Mouse (Mus musculus): Measurements from ENCODE around the gene Cdca8. TPM values are rescaled to one million over a fixed set of nuclear protein-coding genes. Genes with fewer than 3 reads are reported as not detected.

The Cdca8 gene
- polyA plus RNA-seq, 1 experiment from 2014 or later, result 28.1 TPM

DNA sequence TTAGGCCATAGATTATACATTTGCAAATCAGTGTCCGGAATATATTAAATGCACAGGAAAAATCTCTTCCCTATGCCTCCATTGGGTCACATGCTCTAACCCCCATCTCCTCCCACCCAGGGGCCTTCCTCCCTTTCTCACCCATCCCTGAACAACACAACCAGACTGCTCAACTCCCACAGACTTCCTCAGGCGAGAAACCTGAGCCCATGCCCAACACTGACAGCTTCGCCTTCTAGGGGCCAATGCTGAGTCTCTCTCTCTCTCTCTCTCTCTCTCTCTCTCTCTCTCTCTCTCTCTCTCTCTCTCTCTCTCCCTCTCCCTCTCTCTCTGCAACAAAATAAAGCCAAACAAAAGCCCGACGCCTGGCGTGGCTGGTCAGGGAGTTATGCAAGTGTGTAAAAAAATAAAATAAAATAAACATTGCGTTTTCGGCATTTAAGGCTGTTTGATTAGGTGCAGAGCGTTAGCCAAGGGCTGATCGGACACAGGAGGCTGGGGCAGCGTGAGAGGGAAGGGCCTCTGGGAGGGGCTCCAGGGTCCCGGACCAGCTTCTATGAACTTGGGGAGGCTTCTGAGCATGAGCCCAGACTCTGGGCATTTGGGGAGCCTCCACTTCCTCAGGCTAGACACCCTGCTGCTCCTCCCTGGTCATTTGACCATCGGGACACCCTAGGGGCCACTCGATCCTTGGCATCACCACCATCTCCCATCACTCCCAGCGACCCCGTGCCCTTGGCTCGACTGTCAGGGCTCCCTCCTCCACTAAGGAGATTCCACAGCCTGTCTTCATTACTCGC lies 46.0 kb upstream of the Cdca8 start:
- ATAC-seq, result no peak

DNA sequence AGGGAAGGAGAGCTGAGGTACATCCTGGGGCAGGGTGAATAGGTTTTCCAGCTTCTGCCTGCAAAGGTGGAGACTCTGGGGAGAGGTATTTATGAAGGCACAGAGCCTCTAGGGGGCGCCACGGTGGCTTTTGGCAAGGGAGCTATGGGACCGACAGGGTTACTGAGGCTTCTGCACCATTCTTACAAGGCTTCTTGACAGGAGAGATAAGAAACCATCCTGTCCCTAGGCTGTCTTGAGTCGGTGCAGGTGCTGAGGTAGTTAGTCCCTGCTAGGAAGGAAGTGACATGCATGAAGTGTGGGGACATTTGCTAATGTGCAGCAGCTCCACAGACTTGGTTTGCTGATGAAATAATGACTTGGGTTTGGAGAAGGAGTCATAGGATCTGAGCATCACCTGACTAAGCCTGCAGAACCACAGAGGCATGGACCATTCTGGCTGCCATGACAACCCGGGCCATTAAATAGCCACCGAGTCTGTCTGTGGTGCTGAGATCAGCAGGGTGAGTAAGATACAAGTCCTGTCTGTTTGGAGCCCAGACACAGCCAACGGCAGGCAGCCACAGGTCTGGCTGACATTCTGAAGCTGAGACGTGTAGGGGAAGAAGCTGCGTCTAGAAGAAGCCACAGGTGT lies 44.9 kb upstream of the Cdca8 start:
- H3K4me2 ChIP-seq (replicated peaks; ENCODE audit: low read depth), result no peak overlapping the region
- no peaks in the 10 kb centered on the region for H3K9me3 ChIP-seq (ENCODE audit: control insufficient read depth)
- H3K9ac ChIP-seq (ENCODE audit: low read depth, low read length), result no peak overlapping the region
- no peaks in the 10 kb centered on the region for H3K4me1 ChIP-seq (replicated peaks; ENCODE audit: control insufficient read depth, insufficient read depth, low read length)
- no peak overlapping the region for H3K4me3 ChIP-seq (ENCODE audit: low read depth, low read length)
- no peak overlapping the region for H3K27ac ChIP-seq (ENCODE audit: low read depth, low read length)
- peak; percentile 61 for TF ChIP-seq CTCF (IDR thresholded peaks at IDR 0.05; ENCODE audit: low read depth)
- ATAC-seq, result no peak
- WGBS, result 20% methylated on average over 9 of the region's 9 CpGs
- H3K36me3 ChIP-seq (ENCODE audit: control insufficient read depth, insufficient read depth), result no peaks in the 10 kb centered on the region
- H3K27me3 ChIP-seq (replicated peaks; ENCODE audit: control insufficient read depth, insufficient read depth, low read length), result peaks cover 55% of the 10 kb centered on the region

More for the DNA sequence above, 46.0 kb upstream of the Cdca8 start:
- no peaks in the 10 kb centered on the region for H3K4me1 ChIP-seq (replicated peaks; ENCODE audit: control insufficient read depth, insufficient read depth, low read length)
- H3K9ac ChIP-seq (ENCODE audit: low read depth, low read length), result no peak overlapping the region
- H3K9me3 ChIP-seq (ENCODE audit: control insufficient read depth), result no peaks in the 10 kb centered on the region
- H3K27me3 ChIP-seq (replicated peaks; ENCODE audit: control insufficient read depth, insufficient read depth, low read length), result peaks cover 64% of the 10 kb centered on the region
- WGBS, result 9% methylated on average over 18 of the region's 18 CpGs
- no peaks in the 10 kb centered on the region for H3K36me3 ChIP-seq (ENCODE audit: control insufficient read depth, insufficient read depth)
- no peak overlapping the region for H3K4me2 ChIP-seq (replicated peaks; ENCODE audit: low read depth)
- no peak overlapping the region for H3K4me3 ChIP-seq (ENCODE audit: low read depth, low read length)
- no peak overlapping the region for H3K27ac ChIP-seq (ENCODE audit: low read depth, low read length)
- TF ChIP-seq CTCF (IDR thresholded peaks at IDR 0.05; ENCODE audit: low read depth), result no peak

DNA sequence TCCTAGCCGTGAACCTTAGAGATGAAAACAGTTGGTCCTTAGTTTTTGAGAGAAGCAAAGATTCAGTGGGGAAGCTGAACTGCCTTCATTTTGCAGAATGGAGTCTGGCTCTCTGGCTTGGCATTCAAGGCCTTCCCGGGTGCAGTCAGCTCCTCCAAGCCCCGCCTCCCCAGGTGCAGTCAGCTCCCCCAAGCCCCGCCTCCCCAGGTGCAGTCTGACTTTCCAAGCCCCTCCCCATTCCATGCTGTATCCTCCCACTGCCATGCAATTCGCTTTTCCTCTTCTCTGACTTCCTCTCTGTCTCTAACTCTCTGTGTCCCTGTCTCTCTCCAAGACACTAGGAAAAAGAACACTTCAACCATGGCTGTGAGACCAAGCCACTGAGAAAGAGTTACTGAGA lies 39.1 kb upstream of the Cdca8 start:
- H3K27me3 ChIP-seq (replicated peaks; ENCODE audit: control insufficient read depth, insufficient read depth, low read length), result peaks cover 4% of the 10 kb centered on the region
- H3K4me3 ChIP-seq (ENCODE audit: low read depth, low read length), result no peak overlapping the region
- no peak overlapping the region for H3K4me2 ChIP-seq (replicated peaks; ENCODE audit: low read depth)
- 12% methylated on average over 5 of the region's 5 CpGs for WGBS
- H3K27ac ChIP-seq (ENCODE audit: low read depth, low read length), result no peak overlapping the region
- H3K4me1 ChIP-seq (replicated peaks; ENCODE audit: control insufficient read depth, insufficient read depth, low read length), result no peaks in the 10 kb centered on the region
- no peaks in the 10 kb centered on the region for H3K9me3 ChIP-seq (ENCODE audit: control insufficient read depth)
- ATAC-seq, result peak; percentile 75
- no peaks in the 10 kb centered on the region for H3K36me3 ChIP-seq (ENCODE audit: control insufficient read depth, insufficient read depth)
- H3K9ac ChIP-seq (ENCODE audit: low read depth, low read length), result no peak overlapping the region
- no peak for TF ChIP-seq CTCF (IDR thresholded peaks at IDR 0.05; ENCODE audit: low read depth)

DNA sequence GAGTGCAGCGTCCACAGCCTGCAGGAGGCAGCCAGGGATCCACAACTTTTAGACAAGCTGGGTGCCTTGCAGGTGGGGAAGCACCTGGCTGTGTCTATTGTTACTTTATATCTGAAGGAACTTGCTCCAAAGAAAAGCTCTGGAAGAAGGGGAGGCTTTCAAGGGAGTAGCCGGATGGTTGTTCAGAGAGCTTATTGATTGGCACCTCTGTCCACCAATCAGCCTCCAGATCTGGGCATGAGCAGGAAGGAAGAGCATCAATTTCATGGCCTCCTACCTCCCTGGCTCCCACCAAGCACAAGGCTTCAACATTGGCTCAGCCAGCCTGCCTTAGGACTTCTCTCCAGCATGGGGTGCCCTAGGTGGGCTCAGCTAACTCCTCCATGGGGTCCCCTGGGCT lies 34.2 kb upstream of the Cdca8 start:
- no peak for ATAC-seq
- Histone ChIP-seq H3K4me1 (replicated peaks; ENCODE audit: control insufficient read depth, insufficient read depth, low read length) (no peaks in the 10 kb centered on the region), H3K9ac (ENCODE audit: low read depth, low read length) (no peak overlapping the region), H3K9me3 (ENCODE audit: control insufficient read depth) (no peaks in the 10 kb centered on the region), H3K27me3 (replicated peaks; ENCODE audit: control insufficient read depth, insufficient read depth, low read length) (no peaks in the 10 kb centered on the region), H3K36me3 (ENCODE audit: control insufficient read depth, insufficient read depth) (no peaks in the 10 kb centered on the region), H3K4me3 (ENCODE audit: low read depth, low read length) (no peak overlapping the region), H3K27ac (ENCODE audit: low read depth, low read length) (no peak overlapping the region), H3K4me2 (replicated peaks; ENCODE audit: low read depth) (no peak overlapping the region)
- TF ChIP-seq CTCF (IDR thresholded peaks at IDR 0.05; ENCODE audit: low read depth), result no peak
- 73% methylated on average over 2 of the region's 2 CpGs for WGBS

DNA sequence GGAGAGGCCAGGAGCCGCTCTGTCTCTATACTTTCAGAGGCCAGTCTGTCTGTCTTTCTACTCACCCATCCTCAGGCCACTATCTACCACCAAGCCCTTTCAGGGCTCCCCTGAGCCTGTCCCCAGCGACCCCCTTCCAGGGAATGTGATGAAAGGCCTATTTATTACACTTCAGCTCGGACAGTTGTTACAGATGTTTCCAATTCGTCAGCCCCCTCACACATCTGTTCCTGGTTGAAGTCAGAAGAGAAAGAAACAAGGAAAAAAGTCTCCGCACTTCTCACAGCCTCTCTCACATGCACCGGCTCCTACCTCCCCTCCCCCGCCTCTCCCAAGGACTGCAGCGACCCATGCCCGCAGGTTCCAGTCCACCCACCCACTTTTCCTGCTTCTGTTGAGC lies 33.2 kb upstream of the Cdca8 start:
- Histone ChIP-seq H3K9me3 (ENCODE audit: control insufficient read depth) (no peaks in the 10 kb centered on the region), H3K4me2 (replicated peaks; ENCODE audit: low read depth) (no peak overlapping the region), H3K27me3 (replicated peaks; ENCODE audit: control insufficient read depth, insufficient read depth, low read length) (no peaks in the 10 kb centered on the region), H3K36me3 (ENCODE audit: control insufficient read depth, insufficient read depth) (no peaks in the 10 kb centered on the region), H3K4me3 (ENCODE audit: low read depth, low read length) (no peak overlapping the region), H3K27ac (ENCODE audit: low read depth, low read length) (no peak overlapping the region), H3K4me1 (replicated peaks; ENCODE audit: control insufficient read depth, insufficient read depth, low read length) (no peaks in the 10 kb centered on the region), H3K9ac (ENCODE audit: low read depth, low read length) (no peak overlapping the region)
- WGBS, result 64% methylated on average over 9 of the region's 9 CpGs
- TF ChIP-seq CTCF (IDR thresholded peaks at IDR 0.05; ENCODE audit: low read depth), result no peak
- no peak for ATAC-seq

DNA sequence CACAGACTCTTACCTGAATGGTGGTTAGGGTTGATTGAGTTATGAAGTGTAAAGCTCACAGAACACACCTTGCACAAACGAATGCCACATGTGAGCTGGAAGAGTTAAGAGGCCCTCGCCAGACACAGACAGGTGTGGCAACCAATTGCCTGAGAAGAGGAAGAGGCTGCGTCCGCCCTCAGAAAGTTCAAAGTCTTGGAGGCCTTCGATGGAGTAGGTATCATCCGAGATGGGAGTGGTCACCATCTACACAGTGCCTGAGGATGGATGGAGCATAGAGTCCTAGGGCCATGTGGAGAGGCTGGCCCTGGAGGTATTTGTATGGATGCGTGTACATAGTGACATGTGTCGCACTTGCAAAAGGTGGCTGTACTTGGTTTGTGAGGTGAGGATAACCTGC lies 32.0 kb upstream of the Cdca8 start:
- Histone ChIP-seq H3K36me3 (ENCODE audit: control insufficient read depth, insufficient read depth) (no peaks in the 10 kb centered on the region), H3K4me1 (replicated peaks; ENCODE audit: control insufficient read depth, insufficient read depth, low read length) (no peaks in the 10 kb centered on the region), H3K27ac (ENCODE audit: low read depth, low read length) (no peak overlapping the region), H3K9me3 (ENCODE audit: control insufficient read depth) (no peaks in the 10 kb centered on the region), H3K4me3 (ENCODE audit: low read depth, low read length) (no peak overlapping the region), H3K9ac (ENCODE audit: low read depth, low read length) (no peak overlapping the region), H3K27me3 (replicated peaks; ENCODE audit: control insufficient read depth, insufficient read depth, low read length) (no peaks in the 10 kb centered on the region), H3K4me2 (replicated peaks; ENCODE audit: low read depth) (no peak overlapping the region)
- TF ChIP-seq CTCF (IDR thresholded peaks at IDR 0.05; ENCODE audit: low read depth), result no peak
- 48% methylated on average over 8 of the region's 8 CpGs for WGBS
- ATAC-seq, result peak; percentile 86
